Mouse (Mus musculus): ENCODE data around the gene Ciita. TPM values are rescaled to one million over a fixed set of nuclear protein-coding genes. Genes with fewer than 3 reads are reported as not detected.

Gene Ciita
- polyA plus RNA-seq, 1 experiment: 0.11 TPM

DNA sequence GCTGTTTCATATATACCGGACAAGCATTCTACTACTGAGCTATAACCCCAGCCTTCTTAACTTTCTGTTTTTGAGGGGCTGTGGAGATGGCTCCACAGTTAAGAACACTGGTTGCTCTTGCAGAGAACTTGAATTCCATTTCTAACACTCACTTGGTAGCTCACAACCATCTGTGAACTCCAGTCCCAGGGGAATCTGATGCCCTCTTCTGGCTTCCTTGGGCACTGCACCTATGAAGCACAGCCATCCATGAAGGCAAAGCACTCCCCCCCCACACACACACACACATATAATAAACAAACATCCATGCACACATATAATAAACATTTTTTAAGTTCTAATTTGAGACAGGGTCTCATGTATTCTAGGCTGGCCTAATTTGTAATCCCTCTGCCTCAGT, 43.0 kb downstream of the Ciita start:
- WGBS: 100% methylated on average over 1 of the region's 1 CpGs
- no peak overlapping the region for H3K4me3 ChIP-seq (replicated peaks; ENCODE audit: insufficient read depth, low read depth, low read length)
- no peak overlapping the region for H3K27ac ChIP-seq (ENCODE audit: insufficient read depth, low read length)
- H3K4me1 ChIP-seq (ENCODE audit: control insufficient read depth, insufficient read depth, low read length): peaks cover 27% of the 10 kb centered on the region
- no peaks in the 10 kb centered on the region for H3K27me3 ChIP-seq (ENCODE audit: control insufficient read depth, insufficient read depth, low read length)
- DNase-seq: peak; percentile 54 to 70
- no peak for TF ChIP-seq POLR2A (IDR thresholded peaks at IDR 0.05; ENCODE audit: borderline replicate concordance, insufficient read depth, low read length)
- peak; percentile 69 for TF ChIP-seq CTCF (IDR thresholded peaks at IDR 0.05; ENCODE audit: borderline replicate concordance, insufficient read depth, low read depth, low read length)

DNA sequence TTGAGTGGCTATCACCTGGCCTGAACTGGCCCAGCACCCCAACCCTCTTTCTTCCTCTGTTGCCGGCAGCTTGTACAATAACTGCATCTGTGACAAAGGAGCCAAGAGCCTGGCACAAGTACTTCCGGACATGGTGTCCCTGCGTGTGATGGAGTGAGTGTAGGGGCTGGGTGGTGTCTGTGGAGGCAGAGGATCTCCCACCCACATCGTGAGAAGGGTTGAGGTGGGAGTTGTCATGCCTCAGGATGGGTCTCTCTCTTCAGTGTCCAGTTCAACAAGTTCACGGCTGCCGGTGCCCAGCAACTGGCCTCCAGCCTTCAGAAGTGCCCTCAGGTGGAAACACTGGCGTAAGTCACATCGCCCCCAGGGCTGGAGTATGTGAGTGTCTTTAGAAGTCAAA, 43.8 kb downstream of the Ciita start:
- Histone ChIP-seq H3K27me3 (ENCODE audit: control insufficient read depth, insufficient read depth, low read length) (no peaks in the 10 kb centered on the region), H3K27ac (ENCODE audit: insufficient read depth, low read length) (no peak overlapping the region), H3K4me3 (replicated peaks; ENCODE audit: insufficient read depth, low read depth, low read length) (no peak overlapping the region), H3K4me1 (ENCODE audit: control insufficient read depth, insufficient read depth, low read length) (peaks cover 27% of the 10 kb centered on the region)
- WGBS: 91% methylated on average over 8 of the region's 8 CpGs
- TF ChIP-seq POLR2A (IDR thresholded peaks at IDR 0.05; ENCODE audit: borderline replicate concordance, insufficient read depth, low read length) (no peak), CTCF (IDR thresholded peaks at IDR 0.05; ENCODE audit: borderline replicate concordance, insufficient read depth, low read depth, low read length) (no peak)
- no peak for DNase-seq

DNA sequence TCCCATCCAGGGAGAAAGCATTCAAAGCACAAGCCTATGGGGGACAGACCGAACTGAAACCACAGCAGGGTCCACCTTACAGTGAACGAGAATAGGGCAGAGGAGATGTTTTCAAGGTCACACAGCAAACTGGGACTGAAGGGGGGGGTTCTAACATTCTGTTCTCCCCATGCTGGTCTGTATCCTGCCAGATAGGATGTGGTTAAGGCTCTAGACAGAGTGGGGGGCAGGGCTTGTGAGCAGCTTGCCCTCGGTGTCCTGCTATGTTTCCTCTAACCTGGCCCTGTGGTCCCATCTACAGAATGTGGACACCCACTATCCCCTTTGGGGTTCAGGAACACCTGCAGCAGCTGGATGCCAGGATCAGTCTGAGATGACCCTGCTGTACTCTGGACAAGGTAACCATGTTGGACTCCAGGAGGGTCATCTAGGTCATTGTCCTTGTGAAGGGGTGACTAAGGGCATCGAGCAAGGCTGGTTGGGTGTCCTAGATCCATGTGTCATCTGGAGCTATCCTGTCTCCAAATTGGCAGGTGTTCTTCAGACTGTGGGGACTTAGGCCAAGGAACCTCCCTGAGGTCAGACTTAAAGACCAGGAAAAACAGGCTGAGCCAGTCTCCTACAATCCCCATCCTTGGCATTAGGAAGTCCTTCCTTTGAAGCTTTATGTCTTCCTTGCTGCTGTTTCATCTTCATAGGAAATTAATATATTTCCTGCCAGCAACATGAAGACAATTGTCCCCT, 45.2 kb downstream of the Ciita start:
- 48% methylated on average over 4 of the region's 4 CpGs for WGBS
- TF ChIP-seq POLR2A (IDR thresholded peaks at IDR 0.05; ENCODE audit: borderline replicate concordance, insufficient read depth, low read length): no peak
- H3K27me3 ChIP-seq (ENCODE audit: control insufficient read depth, insufficient read depth, low read length): no peaks in the 10 kb centered on the region
- DNase-seq: no peak
- H3K27ac ChIP-seq (ENCODE audit: insufficient read depth, low read length): no peak overlapping the region
- no peak overlapping the region for H3K4me3 ChIP-seq (replicated peaks; ENCODE audit: insufficient read depth, low read depth, low read length)
- H3K4me1 ChIP-seq (ENCODE audit: control insufficient read depth, insufficient read depth, low read length): peaks cover 27% of the 10 kb centered on the region

DNA sequence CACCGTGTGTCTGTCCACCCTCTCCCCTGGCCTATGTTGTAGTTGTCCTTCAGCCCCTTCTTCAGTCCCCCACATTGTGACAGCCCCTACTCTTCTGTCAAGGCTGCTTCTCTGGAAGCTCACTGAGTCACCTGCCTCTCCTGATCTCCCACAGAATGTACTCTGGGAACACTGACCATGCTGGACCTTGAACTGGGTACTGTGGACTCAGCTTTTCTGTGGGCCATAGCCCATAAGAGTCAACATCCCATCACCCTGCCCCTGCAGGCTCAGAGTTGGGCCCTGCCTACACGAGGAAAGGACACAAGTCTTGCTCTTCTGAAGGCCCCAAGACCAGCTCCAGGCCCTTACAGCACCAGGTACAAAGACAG, 45.7 kb downstream of the Ciita start:
- no peak for TF ChIP-seq CTCF (IDR thresholded peaks at IDR 0.05; ENCODE audit: borderline replicate concordance, insufficient read depth, low read depth, low read length)
- no peak for TF ChIP-seq POLR2A (IDR thresholded peaks at IDR 0.05; ENCODE audit: borderline replicate concordance, insufficient read depth, low read length)
- H3K4me3 ChIP-seq (replicated peaks; ENCODE audit: insufficient read depth, low read depth, low read length): no peak overlapping the region
- H3K4me1 ChIP-seq (ENCODE audit: control insufficient read depth, insufficient read depth, low read length): peaks cover 27% of the 10 kb centered on the region
- H3K27ac ChIP-seq (ENCODE audit: insufficient read depth, low read length): no peak overlapping the region
- WGBS: 82% methylated on average over 2 of the region's 2 CpGs
- H3K27me3 ChIP-seq (ENCODE audit: control insufficient read depth, insufficient read depth, low read length): no peaks in the 10 kb centered on the region
- DNase-seq: no peak

DNA sequence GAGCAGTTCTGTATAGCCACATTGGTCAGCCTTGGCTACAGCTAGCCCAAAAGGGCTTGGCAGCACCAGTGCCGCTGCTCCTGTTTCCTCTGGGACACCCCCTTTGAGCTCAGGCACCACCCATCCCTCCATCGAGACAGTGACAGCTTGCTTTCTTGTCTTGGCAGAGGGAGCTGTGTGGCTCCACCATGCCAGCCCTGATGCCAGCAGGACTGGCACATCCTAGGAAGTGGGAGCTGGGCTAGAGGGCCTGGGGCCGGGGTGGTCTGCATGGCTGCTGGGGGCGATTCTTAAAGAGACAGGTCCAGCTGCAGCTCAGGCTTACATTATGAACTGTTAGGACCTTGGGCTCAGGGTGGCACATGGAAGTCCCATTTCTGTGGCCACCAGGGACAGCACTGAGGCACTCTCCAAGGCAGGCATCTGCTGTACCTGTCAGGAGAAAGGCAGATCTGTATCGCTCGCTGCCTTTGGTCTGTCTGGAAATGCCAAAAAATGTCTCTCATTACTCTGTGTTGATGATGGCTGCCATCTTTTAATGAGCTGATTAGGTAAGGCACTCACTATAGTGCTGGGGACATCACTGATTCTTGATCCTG, 47.3 kb downstream of the Ciita start:
- 13% methylated on average over 6 of the region's 6 CpGs for WGBS
- DNase-seq: peak in 1 of 2 experiments; percentile 68
- Histone ChIP-seq H3K27ac (ENCODE audit: insufficient read depth, low read length) (no peak overlapping the region), H3K27me3 (ENCODE audit: control insufficient read depth, insufficient read depth, low read length) (no peaks in the 10 kb centered on the region), H3K4me1 (ENCODE audit: control insufficient read depth, insufficient read depth, low read length) (peaks cover 31% of the 10 kb centered on the region), H3K4me3 (replicated peaks; ENCODE audit: insufficient read depth, low read depth, low read length) (no peak overlapping the region)
- TF ChIP-seq CTCF (IDR thresholded peaks at IDR 0.05; ENCODE audit: borderline replicate concordance, insufficient read depth, low read depth, low read length): peak; percentile 64
- TF ChIP-seq POLR2A (IDR thresholded peaks at IDR 0.05; ENCODE audit: borderline replicate concordance, insufficient read depth, low read length): no peak

DNA sequence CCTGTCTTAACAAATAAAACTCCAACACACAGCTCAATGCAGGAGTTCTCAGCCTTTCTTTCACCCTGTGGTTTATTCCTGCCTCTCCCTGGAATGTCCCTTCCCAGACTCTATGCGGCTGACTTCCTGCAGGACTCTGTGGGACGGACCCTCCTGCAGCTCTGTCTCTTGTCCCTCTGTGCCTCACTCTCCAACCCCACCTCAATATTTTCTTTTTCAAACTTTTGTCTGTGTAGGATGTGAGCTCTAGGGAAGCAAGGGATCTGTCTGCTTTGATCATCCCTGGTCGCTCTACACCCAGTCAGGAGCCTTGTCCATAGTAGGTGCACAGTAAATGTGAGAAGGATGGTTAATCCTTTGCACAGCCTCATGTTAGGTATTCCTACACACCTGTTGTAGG, 48.5 kb downstream of the Ciita start:
- Histone ChIP-seq H3K4me3 (replicated peaks; ENCODE audit: insufficient read depth, low read depth, low read length) (no peak overlapping the region), H3K27ac (ENCODE audit: insufficient read depth, low read length) (no peak overlapping the region), H3K4me1 (ENCODE audit: control insufficient read depth, insufficient read depth, low read length) (peaks cover 41% of the 10 kb centered on the region), H3K27me3 (ENCODE audit: control insufficient read depth, insufficient read depth, low read length) (no peaks in the 10 kb centered on the region)
- TF ChIP-seq CTCF (IDR thresholded peaks at IDR 0.05; ENCODE audit: borderline replicate concordance, insufficient read depth, low read depth, low read length) (no peak), POLR2A (IDR thresholded peaks at IDR 0.05; ENCODE audit: borderline replicate concordance, insufficient read depth, low read length) (no peak)
- DNase-seq: no peak
- 93% methylated on average over 3 of the region's 3 CpGs for WGBS

DNA sequence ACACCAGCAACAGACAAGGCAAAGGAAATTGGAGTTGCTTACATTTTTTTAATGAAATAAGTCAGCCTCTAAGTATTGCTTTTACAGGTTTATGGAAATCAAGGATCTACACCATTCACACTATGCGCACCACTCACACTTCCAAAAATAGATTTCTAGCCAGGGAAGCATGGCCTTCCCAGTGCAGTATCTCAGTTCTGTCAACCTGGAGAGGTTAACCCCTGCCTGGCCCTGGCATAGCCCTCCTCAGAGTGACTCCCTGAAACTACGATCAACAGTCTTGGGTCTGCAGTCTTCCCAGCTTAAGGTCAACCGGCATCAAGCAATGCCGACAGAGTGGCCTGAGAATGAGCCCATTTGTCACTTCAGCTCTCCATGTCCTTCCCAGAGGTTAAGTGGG, 50.3 kb downstream of the Ciita start:
- Histone ChIP-seq H3K27ac (ENCODE audit: insufficient read depth, low read length) (no peak overlapping the region), H3K4me3 (replicated peaks; ENCODE audit: insufficient read depth, low read depth, low read length) (no peak overlapping the region), H3K4me1 (ENCODE audit: control insufficient read depth, insufficient read depth, low read length) (peaks cover 43% of the 10 kb centered on the region), H3K27me3 (ENCODE audit: control insufficient read depth, insufficient read depth, low read length) (no peaks in the 10 kb centered on the region)
- no peak for DNase-seq
- TF ChIP-seq CTCF (IDR thresholded peaks at IDR 0.05; ENCODE audit: borderline replicate concordance, insufficient read depth, low read depth, low read length) (no peak), POLR2A (IDR thresholded peaks at IDR 0.05; ENCODE audit: borderline replicate concordance, insufficient read depth, low read length) (no peak)
- WGBS: 91% methylated on average over 4 of the region's 4 CpGs

DNA sequence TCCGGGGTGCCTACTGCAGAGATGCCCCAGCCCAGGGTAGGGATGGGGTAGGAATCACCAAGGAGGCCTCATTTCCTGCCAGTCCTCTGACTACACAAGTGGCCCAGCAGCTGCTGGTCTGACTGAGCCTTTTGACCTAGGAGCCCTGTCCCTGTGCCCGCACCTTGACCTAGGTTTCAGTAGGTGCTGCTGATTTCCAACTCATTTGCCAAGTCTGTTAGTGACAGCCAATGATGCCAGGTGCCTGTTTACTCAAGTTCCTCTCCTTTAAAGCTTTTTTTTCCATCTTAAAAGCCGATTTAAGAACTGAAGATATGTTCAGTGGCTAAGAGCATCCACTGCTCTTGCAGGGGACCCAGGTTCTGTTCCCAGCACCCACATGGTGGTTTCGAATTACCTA, 53.9 kb downstream of the Ciita start:
- Histone ChIP-seq H3K27me3 (ENCODE audit: control insufficient read depth, insufficient read depth, low read length) (no peaks in the 10 kb centered on the region), H3K4me3 (replicated peaks; ENCODE audit: insufficient read depth, low read depth, low read length) (no peak overlapping the region), H3K27ac (ENCODE audit: insufficient read depth, low read length) (no peak overlapping the region), H3K4me1 (ENCODE audit: control insufficient read depth, insufficient read depth, low read length) (peaks cover 47% of the 10 kb centered on the region)
- TF ChIP-seq CTCF (IDR thresholded peaks at IDR 0.05; ENCODE audit: borderline replicate concordance, insufficient read depth, low read depth, low read length): no peak
- no peak for DNase-seq
- WGBS: 85% methylated on average over 4 of the region's 4 CpGs
